Mouse (Mus musculus) lung, postnatal 0 days (tissue): ENCODE results near the gene Pvrig. TPM values are rescaled to one million over a fixed set of nuclear protein-coding genes. Genes with fewer than 3 reads are reported as not detected.
"Not testable (repeated sequence)": the region's sequence is repeated elsewhere in the genome, so short reads cannot be mapped to it uniquely, and the experiment has no call there.

Experiments used
- ATAC-seq: fragments of 200-750 bp; cut with Nextera tagmentation; 2 replicates; pipeline ENCODE4 v1.8.0; 2017; ENCODE audit warnings: moderate library complexity
- DNase-seq: peaks from one replicate; pipeline ENCODE4 v3.0.0-alpha.2; 2016; ENCODE audit warnings: low spot score
- H3K27ac ChIP-seq: fragments of 300-500 bp; sonication (generic); 2 replicates; pipeline ENCODE4 v1.5.1; 2014; ENCODE audit warnings: antibody characterized with exemption, mild to moderate bottlenecking, low read length, mixed read lengths
- H3K27me3 ChIP-seq: fragments of 300-500 bp; sonication (generic); replicated peaks from 2 replicates; pipeline ENCODE4 v1.6.1; 2014; ENCODE audit warnings: low read length, mixed read lengths; ENCODE audit not compliant: insufficient read depth
- H3K36me3 ChIP-seq: fragments of 300-500 bp; sonication (generic); 2 replicates; pipeline ENCODE4 v1.6.1; 2014; ENCODE audit warnings: low read length, mixed read lengths; ENCODE audit not compliant: insufficient read depth
- H3K4me1 ChIP-seq: fragments of 300-500 bp; sonication (generic); 2 replicates; pipeline ENCODE4 v1.6.1; 2014; ENCODE audit warnings: antibody characterized with exemption, low read depth, low read length, mixed read lengths; ENCODE audit not compliant: insufficient read depth
- H3K4me2 ChIP-seq: fragments of 300-500 bp; sonication (generic); replicated peaks from 2 replicates; pipeline ENCODE4 v1.6.1; 2014; ENCODE audit warnings: low read depth, mild to moderate bottlenecking, low read length, moderate library complexity, mixed read lengths
- H3K4me3 ChIP-seq: fragments of 300-500 bp; sonication (generic); 2 replicates; pipeline ENCODE4 v1.5.1; 2014; ENCODE audit warnings: low read depth, low read length
- H3K9ac ChIP-seq: fragments of 300-500 bp; sonication (generic); replicated peaks from 2 replicates; pipeline ENCODE4 v1.6.1; 2014; ENCODE audit warnings: low read depth, mild to moderate bottlenecking
- H3K9me3 ChIP-seq: fragments of 300-500 bp; sonication (generic); 2 replicates; pipeline ENCODE4 v1.6.1; 2016; ENCODE audit warnings: low read length, mixed read lengths
- CTCF ChIP-seq: IDR thresholded peaks from 2 replicates; pipeline ENCODE4 v1.5.1; 2016; ENCODE audit warnings: antibody characterized with exemption, mild to moderate bottlenecking
- EP300 ChIP-seq: IDR thresholded peaks from 2 replicates; pipeline ENCODE4 v1.6.1; 2016; ENCODE audit warnings: antibody characterized with exemption, mild to moderate bottlenecking, control low read depth
- WGBS: fragments of 180-500 bp; shearing (Covaris S2); extraction: QIAGEN DNeasy Blood & Tissue Kit; methylation state at CpG from one replicate; pipeline ENCODE4 v1.1.7; 2014; 5-methylcytosine and 5-hydroxymethylcytosine counted together
- polyA plus RNA-seq: library from polyadenylated mRNA; unstranded; fragments of >200 nt; fragmentation: Nextera tagmentation; extraction: Ambion mirVana; gene quantifications from 2 replicates; pipeline ENCODE4 v1.2.1, GENCODE M21; 2015

Gene Pvrig
- polyA plus RNA-seq, result 0.17 TPM in 1 of 2 replicates, not detected in the other

GRCm38 (mm10) chr5:138341661-138342060 is at the start of gene Pvrig:
Gene Pvrig (plus strand): TSS chr5:138341961.
- TF ChIP-seq CTCF (no peak), EP300 (no peak)
- no peaks in the 10 kb centered on the region for H3K4me1 ChIP-seq
- H3K36me3 ChIP-seq, result no peaks in the 10 kb centered on the region
- DNase-seq, result no peak
- no peak within 1 kb of the TSS for H3K27ac ChIP-seq
- no peak within 1 kb of the TSS for H3K4me3 ChIP-seq
- no peak for ATAC-seq
- no peaks in the 10 kb centered on the region for H3K27me3 ChIP-seq
- no peaks in the 10 kb centered on the region for H3K9me3 ChIP-seq
- WGBS, result 85% methylated on average over 2 of the region's 2 CpGs
- no peak within 1 kb of the TSS for H3K9ac ChIP-seq
- no peak within 1 kb of the TSS for H3K4me2 ChIP-seq

GRCm38 (mm10) chr5:138294158-138294557 is 47.6 kb upstream of the Pvrig start:
- H3K9me3 ChIP-seq, result no peaks in the 10 kb centered on the region
- H3K4me2 ChIP-seq, result no peak overlapping the region
- no peaks in the 10 kb centered on the region for H3K36me3 ChIP-seq
- TF ChIP-seq EP300 (no peak), CTCF (no peak)
- H3K27ac ChIP-seq, result no peak overlapping the region
- ATAC-seq (no peak), DNase-seq (no peak)
- no peaks in the 10 kb centered on the region for H3K27me3 ChIP-seq
- no peak overlapping the region for H3K9ac ChIP-seq
- H3K4me1 ChIP-seq, result no peaks in the 10 kb centered on the region
- H3K4me3 ChIP-seq, result no peak overlapping the region

- no peak overlapping the region for H3K4me2 ChIP-seq
- 66% methylated on average over 2 of the region's 2 CpGs for WGBS
- H3K4me3 ChIP-seq, result no peak overlapping the region
- TF ChIP-seq CTCF, result no peak
- TF ChIP-seq EP300, result no peak
- no peaks in the 10 kb centered on the region for H3K27me3 ChIP-seq
- no peaks in the 10 kb centered on the region for H3K36me3 ChIP-seq
- H3K9me3 ChIP-seq, result no peaks in the 10 kb centered on the region
- no peak overlapping the region for H3K9ac ChIP-seq
- DNase-seq (no peak), ATAC-seq (no peak)
- no peaks in the 10 kb centered on the region for H3K4me1 ChIP-seq
- no peak overlapping the region for H3K27ac ChIP-seq
Observed at GRCm38 (mm10) chr5:138299613-138300012, 42.1 kb upstream of the Pvrig start.

GRCm38 (mm10) chr5:138312795-138313194 is 29.0 kb upstream of the Pvrig start:
- TF ChIP-seq CTCF (no peak), EP300 (no peak)
- Histone ChIP-seq H3K4me1 (no peaks in the 10 kb centered on the region), H3K27me3 (no peaks in the 10 kb centered on the region), H3K9ac (no peak overlapping the region), H3K4me3 (no peak overlapping the region), H3K4me2 (no peak overlapping the region), H3K36me3 (no peaks in the 10 kb centered on the region), H3K9me3 (no peaks in the 10 kb centered on the region), H3K27ac (no peak overlapping the region)
- 83% methylated on average over 3 of the region's 3 CpGs for WGBS
- no peak for ATAC-seq
- no peak for DNase-seq

GRCm38 (mm10) chr5:138343216-138343615 is 1.5 kb downstream of the Pvrig start:
- ATAC-seq, result no peak
- Histone ChIP-seq H3K9me3 (no peaks in the 10 kb centered on the region), H3K4me2 (no peak overlapping the region), H3K27ac (no peak overlapping the region), H3K4me1 (no peaks in the 10 kb centered on the region), H3K36me3 (no peaks in the 10 kb centered on the region), H3K9ac (no peak overlapping the region), H3K27me3 (no peaks in the 10 kb centered on the region), H3K4me3 (no peak overlapping the region)
- TF ChIP-seq CTCF (no peak), EP300 (no peak)
- no peak for DNase-seq
- 83% methylated on average over 3 of the region's 3 CpGs for WGBS

GRCm38 (mm10) chr5:138363208-138363607 is 21.4 kb downstream of the Pvrig start:
- H3K4me3 ChIP-seq, H3K9ac ChIP-seq, H3K9me3 ChIP-seq, ATAC-seq, DNase-seq, H3K27ac ChIP-seq, H3K4me2 ChIP-seq, H3K27me3 ChIP-seq, H3K4me1 ChIP-seq, H3K36me3 ChIP-seq: not testable (repeated sequence)
- 55% methylated on average over 6 of the region's 7 CpGs for WGBS

GRCm38 (mm10) chr5:138365347-138365746 is 23.6 kb downstream of the Pvrig start:
- not testable (repeated sequence) for H3K27me3 ChIP-seq, H3K4me3 ChIP-seq, H3K27ac ChIP-seq, H3K9ac ChIP-seq, H3K4me1 ChIP-seq, H3K36me3 ChIP-seq, H3K9me3 ChIP-seq, ATAC-seq, DNase-seq, H3K4me2 ChIP-seq
- 91% methylated on average over 10 of the region's 10 CpGs for WGBS

Other genes starting within 250 kb of the Pvrig start
- gene Zscan21, start 225.1 kb upstream of the Pvrig start, polyA plus RNA-seq, result 32.1 and 35.1 TPM in 2 replicates
- 11.4 and 12.3 TPM in 2 replicates for gene Zfp113, start 186.2 kb upstream of the Pvrig start, polyA plus RNA-seq
- gene Cops6, start 180.9 kb upstream of the Pvrig start, polyA plus RNA-seq, result 173 TPM in 2 replicates
- gene Ap4m1, start 170.0 kb upstream of the Pvrig start, polyA plus RNA-seq, result 10.9 and 11.1 TPM in 2 replicates
- gene Mcm7, start 169.5 kb upstream of the Pvrig start, polyA plus RNA-seq, result 36.2 and 37.5 TPM in 2 replicates
- gene Taf6, start 154.5 kb upstream of the Pvrig start, polyA plus RNA-seq, result 37.5 and 41.1 TPM in 2 replicates
- 24.2 and 26.3 TPM in 2 replicates for gene Cnpy4, start 154.5 kb upstream of the Pvrig start, polyA plus RNA-seq
- 6.3 and 6.7 TPM in 2 replicates for gene Mblac1, start 147.6 kb upstream of the Pvrig start, polyA plus RNA-seq
- gene Nxpe5, start 116.1 kb upstream of the Pvrig start, polyA plus RNA-seq, result 0.05 and 0.11 TPM in 2 replicates
- gene Lamtor4, start 86.5 kb upstream of the Pvrig start, polyA plus RNA-seq, result 73.5 and 75.6 TPM in 2 replicates
- gene BC037034, start 77.9 kb upstream of the Pvrig start, polyA plus RNA-seq, result 2.9 and 3.2 TPM in 2 replicates
- gene Gal3st4, start 69.1 kb upstream of the Pvrig start, polyA plus RNA-seq, result 0.84 and 1.2 TPM in 2 replicates
- gene Gm43720, start 62.0 kb upstream of the Pvrig start, polyA plus RNA-seq, result 0.02 and 0.11 TPM in 2 replicates
- gene Gpc2, start 62.0 kb upstream of the Pvrig start, polyA plus RNA-seq, result 2.0 and 2.7 TPM in 2 replicates
- 0.20 and 0.37 TPM in 2 replicates for gene Stag3, start 61.7 kb upstream of the Pvrig start, polyA plus RNA-seq
- 15.4 and 15.8 TPM in 2 replicates for gene Zfp157, start 99.5 kb downstream of the Pvrig start, polyA plus RNA-seq
- not detected in 2 replicates for gene 1700123K08Rik, start 222.8 kb downstream of the Pvrig start, polyA plus RNA-seq